Mouse (Mus musculus): ENCODE measurements at regions not wholly inside any gene's neighbourhood (a gene's known extent, or its start where the extent isn't known, plus 50 kb on each side); places are given as distances from the start of the nearest gene placed in this dataset.

GRCm38 (mm10) chr2:148505651-148506050, 62.3 kb upstream of the Cd93 start:
- no peak for DNase-seq (ENCODE audit: low read depth)

- no peak for DNase-seq (ENCODE audit: low read depth)
Observed at GRCm38 (mm10) chr2:148503143-148503854, 59.9 kb upstream of the Cd93 start.

GRCm38 (mm10) chr2:148502321-148502720, 59.0 kb upstream of the Cd93 start:
- DNase-seq (ENCODE audit: low read depth): no peak

GRCm38 (mm10) chr2:148500235-148500936, 57.0 kb upstream of the Cd93 start:
- DNase-seq (ENCODE audit: low read depth): no peak

- DNase-seq (ENCODE audit: low read depth): no peak
Observed at GRCm38 (mm10) chr2:148497452-148498302, 54.3 kb upstream of the Cd93 start.

- DNase-seq (ENCODE audit: low read depth): no peak
Observed at GRCm38 (mm10) chr2:148496151-148497040, 53.0 kb upstream of the Cd93 start.

GRCm38 (mm10) chr2:148495485-148495884, 52.1 kb upstream of the Cd93 start:
- DNase-seq (ENCODE audit: low read depth): no peak

- no peak for DNase-seq (ENCODE audit: low read depth)
Observed at GRCm38 (mm10) chr2:148493281-148493680, 49.9 kb upstream of the Cd93 start.

All from NIH3T3 (cell line).